Mouse (Mus musculus) T-cell, adult 2 months (primary cell): ENCODE results near the gene Ctps.

Source experiments
- DNase-seq: peaks from one replicate; pipeline ENCODE4 v3.0.0; 2022; ENCODE audit warnings: low spot score

Gene Ctps

DNA sequence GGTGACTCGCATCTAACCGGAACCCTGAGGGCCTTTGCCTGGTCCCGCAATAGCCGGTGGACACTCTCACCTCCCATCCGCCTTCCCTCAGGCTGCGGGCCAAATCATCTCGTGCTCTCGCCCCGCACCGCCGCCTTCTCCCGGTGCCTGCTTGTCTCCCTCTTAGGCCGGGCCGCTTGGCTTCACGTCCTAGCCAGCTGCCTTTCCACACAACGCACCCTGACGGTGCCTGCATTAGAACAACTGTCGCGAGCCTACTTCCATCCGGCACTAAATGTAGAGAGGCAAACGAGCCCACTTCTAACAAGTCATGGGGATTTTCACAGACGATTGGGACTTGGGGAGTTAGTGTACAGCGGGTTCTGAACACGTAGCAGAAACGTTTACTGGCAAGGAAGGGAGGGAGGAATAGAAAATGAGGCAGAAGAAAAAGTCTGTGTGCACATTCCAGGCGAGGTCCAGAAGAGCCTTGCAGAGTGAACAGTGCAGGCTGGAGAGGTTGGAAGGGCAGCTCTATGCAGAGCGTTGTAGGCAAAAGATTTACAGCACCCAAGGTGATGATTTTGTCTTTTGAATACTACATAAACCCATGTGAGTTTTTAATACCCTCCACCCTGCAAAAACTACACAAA lies 478 bp upstream of the Ctps start:
- no peak for DNase-seq

DNA sequence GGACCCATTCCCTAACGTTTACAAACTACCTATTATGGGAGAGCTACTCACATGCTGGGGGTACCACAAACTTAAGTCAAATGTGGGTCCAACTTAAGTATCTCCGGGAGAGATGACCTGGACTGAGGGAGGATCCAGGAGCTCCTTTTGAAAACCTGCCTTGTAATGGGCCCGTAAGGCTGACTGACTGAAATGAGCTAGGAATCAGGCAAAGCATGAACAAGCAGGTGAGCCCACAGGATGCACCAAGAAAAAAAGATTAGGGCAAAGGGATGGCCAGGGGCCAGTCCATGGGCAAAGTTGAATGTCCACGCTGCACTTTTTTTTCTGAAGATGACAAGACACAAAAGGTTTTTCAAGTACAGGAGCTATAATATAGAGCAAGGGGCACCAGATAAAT lies 1.1 kb downstream of the Ctps start:
- DNase-seq, result no peak

DNA sequence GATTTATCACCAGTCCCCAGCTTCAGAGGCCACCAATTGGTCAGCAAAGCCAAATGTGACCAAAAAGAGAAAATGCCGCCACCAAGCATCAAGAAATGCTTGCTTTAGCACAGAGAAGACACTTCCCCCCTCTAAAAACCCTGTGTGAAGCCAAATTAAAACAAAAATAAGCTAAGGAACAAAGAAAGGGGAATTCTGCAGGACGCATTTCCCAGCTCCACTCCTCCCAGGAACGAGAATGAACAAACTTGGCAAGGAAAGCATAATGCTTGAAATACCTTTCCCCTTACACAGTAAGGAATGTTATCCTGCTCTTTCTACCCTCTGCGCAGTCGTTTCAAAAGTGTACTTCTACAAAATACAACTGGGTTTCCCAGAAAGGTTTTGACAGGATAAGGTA lies 2.1 kb downstream of the Ctps start:
- no peak for DNase-seq

DNA sequence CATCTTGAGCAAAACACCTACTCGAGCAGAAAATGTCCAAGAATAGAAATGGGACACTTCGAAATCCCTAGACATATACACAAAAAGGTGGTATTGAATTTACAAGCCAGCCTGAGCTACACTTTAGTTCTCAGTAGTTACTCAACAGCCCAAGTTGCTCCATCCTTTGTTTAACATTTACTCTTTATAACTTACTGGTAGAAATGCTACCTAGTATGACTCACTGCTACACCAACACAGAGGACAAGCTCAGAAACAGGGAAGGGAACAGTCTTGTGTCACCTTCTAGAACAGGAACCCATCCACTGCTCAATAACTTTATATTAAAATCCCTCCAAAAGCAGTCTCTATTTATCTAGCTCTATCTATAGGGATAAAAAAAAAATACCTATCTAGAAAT lies 4.3 kb downstream of the Ctps start:
- no peak for DNase-seq

DNA sequence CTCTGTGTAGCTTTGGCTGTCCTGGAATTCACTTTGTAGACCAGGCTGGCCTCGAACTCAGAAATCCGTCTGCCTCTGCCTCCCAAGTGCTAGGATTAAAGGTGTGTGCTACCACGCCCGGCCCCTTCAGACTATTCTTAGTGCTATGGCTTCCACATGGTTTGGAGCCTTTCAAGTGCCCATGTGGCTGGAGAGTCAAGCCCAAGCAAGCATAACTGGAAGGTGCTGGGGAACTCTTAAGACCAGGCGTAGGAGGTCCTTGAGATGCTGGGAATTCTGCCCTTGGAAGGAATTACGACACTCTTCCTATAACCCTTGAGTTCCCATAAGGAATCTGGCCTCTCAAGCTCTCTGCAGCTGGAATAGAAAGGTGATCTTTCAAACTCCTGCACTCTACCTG lies 13.5 kb downstream of the Ctps start:
- DNase-seq, result no peak

DNA sequence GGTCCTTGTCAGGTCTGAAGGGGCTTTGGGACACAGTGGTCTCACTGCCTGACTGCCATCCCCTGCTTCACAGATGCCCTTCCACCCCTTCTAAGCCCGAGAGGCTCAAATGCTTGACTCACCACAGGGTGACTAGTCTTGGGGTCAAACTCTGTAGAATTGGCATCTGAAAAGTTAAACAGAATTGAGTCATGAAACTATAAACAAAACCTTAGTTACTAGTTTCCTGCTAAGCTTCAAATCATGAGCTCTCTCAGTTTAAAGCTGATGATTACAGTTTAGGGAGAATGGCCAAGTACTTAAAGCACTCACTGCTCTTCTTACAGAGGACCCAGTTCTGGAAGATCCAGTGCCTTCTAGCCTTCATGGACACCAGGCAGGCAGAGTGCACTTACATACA lies 25.2 kb downstream of the Ctps start:
- DNase-seq, result no peak

DNA sequence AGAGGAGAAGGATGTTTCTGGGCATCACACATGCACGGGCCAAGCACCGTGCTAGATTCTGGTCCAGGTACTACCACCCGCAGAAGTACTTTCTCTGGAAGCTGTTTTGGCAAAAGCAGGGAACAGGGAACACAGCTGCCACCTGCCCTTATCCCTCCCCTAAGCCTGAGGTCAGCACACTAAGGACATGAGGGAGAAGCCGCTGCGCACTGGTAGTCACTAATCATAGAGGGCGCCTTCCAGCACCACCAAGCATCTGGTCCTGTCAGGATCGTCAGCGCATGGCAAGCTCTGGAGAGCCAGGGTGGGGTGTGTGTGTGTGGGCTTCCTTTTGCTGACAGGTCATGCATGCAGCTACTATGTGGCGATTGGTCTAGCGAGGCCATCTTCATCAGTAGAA lies 31.4 kb downstream of the Ctps start:
- no peak for DNase-seq

DNA sequence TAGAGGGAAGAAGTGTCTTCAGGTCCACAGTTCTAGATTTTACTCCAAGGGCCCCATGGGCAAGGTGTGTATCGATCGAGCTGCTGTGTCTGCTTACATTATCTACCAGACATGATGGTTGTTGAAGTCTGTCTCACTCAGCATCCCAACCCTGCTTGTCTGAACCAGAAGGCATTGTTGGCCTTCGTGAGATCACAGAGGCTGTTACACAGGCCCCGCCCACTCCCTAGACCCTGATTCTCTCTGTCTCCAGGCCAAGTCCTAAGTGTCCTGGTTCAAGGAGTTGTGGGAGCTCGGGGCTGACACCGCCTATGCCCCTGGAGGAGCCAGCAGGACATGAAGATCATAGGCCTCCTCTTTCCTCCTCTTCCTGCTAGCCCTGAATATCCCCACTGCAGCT lies 38.1 kb downstream of the Ctps start, which contains the start of gene Slfnl1:
TSS of gene Slfnl1 (plus strand) at position 246 of the 400 bp plus-strand sequence.
- no peak for DNase-seq

DNA sequence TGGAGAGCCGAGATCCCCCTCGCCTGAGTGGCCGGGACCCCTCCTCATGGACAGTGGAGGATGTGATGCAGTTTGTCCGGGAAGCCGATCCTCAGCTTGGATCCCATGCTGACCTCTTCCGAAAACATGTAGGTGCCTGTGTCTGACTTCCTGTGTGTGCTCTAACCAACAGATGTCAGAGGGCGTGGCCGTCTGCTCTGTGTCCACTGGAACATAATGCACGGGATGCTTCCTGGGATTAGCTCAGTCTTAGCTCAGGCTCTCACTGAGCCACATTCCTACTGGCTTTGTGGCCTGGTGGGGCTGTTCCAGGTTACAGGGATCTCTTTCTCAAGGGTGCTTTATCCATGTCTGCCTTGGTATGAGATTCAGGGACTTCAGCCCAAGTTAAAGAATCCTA lies 41.9 kb downstream of the Ctps start:
- DNase-seq, result no peak

DNA sequence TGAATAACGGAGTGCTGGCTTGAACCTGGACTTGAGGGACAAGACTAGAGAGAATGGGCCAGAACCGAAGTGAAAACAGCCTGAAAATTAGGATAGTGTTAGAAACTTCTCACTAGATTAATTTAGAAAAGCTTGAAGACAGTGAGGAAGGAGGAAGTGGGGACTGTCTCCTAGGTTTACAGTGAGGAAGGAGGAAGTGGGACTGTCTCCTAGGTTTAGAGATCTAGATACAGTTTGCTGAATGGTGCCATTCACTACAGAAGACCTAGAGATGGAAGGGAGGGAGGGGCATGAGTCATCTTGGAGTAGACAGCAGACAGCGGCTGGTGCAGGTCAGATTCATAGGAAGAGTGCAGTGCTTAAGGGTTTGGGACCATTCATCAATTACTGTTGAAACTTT lies 47.0 kb downstream of the Ctps start:
- DNase-seq, result no peak

DNA sequence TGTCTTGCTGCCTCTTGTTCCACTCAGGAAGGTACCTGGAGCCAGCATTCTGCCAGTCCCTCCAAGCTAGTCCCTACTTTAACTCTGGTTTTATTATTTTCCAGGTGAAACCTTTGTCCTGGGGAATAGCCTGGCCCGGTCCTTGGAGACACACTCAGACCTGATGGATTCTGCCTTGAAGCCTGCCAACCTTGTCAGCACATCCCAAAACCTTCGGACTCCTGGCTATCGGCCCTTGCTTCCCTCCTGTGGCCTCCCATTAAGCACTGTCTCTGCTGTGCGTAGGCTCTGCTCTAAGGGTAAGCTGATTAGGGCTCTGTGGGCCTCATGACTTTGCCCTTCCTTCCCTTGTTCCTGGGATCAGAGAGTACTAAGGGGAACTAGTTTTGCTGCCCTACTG lies 47.7 kb downstream of the Ctps start:
- no peak for DNase-seq

DNA sequence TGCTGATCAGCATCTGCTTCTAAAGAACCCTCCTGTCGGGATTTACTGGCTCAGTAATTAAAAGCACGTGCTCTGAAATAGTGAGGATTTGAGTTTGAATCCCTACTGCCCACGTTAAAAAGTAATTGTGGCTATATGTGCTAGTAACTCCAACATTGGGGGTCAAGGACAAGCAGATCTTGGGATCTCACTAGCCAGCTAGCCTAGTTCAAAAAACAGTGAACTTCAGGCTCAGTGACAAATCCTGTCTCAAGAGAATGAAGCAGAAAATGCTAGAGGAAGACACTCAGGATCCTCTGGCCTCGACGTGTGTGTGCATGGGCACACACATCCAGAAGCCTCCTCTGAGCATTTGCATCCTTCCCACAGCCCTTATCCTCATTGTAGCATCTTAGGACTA lies 48.3 kb downstream of the Ctps start:
- DNase-seq, result no peak

DNA sequence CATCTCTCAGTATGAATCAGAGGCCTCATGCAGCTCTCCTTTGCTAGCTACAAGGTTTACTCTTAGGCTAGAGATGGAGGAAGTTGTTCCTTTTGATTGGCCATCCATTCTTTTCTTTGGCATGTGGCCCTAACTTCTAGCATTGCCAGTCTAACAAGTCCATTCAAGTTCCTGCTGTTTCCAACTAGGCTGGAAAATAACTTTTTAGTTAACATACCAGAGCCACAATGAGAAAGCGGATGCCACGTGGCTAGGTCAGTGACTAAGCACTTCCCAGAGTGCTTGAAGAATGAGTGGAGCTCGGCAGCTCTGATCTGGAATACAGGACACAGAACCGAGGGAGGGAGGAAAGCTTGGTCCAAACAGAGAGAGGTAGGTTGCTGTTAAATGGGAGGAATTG lies 52.7 kb downstream of the Ctps start:
- DNase-seq, result no peak

DNA sequence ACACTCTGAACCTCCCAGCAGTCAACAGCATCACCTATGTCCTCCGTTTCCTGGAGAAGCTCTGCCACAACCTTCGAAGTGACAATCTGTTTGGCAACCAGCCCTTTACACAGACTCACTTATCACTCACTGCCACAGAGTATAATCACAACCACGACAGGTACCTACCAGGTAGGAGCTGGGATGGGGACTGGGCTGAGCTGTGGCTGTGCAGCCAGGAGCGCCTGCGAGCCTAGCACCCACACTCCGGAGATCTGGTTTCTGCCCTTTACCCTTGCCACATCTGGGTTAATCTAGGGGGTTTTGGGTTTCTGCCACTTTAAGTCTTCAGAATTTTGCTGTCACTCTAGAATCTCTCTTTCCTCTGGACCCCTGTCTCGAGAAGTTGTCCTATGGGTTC lies 53.2 kb downstream of the Ctps start:
- DNase-seq, result no peak

DNA sequence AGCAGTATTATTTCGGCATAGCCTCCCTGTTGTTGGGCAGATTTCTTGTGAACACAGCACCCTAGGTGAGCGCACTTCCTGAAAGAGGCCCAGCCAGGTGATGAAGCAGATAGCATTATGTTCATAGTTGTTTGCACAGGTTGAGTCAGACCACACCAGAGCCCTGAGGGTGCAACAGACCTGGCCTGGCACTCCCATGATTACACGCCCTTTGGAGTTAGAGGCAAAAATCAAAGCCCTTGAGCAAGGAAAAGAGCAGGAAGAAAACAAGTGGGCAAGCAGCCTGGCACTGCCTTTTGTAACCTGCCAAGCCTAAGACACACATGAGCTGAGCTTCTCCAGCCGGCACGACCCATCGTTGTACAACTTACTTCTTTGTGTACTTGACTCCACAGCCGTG lies 53.6 kb downstream of the Ctps start:
- no peak for DNase-seq

DNA sequence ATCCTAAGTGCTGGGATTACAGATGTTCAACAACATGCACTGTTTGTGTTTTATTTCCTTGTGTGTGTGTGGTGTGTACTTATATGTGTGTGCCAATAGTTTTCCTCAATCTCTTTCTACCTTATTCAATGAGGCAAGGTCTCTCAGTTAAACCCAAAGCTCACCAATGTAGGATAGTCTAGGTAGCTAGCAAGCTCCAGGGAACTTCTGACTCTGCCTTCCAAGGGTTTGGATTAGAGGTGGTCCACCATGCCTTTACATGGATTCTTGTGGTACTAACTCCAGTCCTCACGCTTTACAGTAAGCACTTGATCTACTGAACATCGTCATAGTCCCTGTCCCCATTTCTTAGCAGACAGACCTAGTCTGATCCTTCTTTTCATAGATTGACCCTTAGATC lies 55.7 kb downstream of the Ctps start:
- no peak for DNase-seq

DNA sequence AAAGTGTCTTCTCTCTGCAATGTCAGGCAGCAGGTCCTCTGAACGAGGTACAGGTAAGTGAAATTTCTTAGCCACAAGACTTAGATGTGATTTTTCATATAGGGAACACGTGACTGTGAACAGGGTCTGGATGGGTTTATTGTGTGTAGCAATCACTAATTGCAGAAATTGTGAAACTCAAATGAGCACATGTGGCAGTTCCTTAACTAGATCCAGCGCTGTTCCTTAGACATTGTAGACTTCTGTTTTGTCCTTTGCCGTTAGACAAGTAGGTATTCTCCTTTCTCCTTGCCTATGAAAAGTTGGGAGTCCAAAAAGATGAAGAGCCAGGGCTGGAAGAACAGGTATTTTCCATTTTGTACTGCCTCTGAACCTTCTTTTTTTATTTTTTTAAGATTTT lies 58.9 kb downstream of the Ctps start:
- DNase-seq, result no peak

DNA sequence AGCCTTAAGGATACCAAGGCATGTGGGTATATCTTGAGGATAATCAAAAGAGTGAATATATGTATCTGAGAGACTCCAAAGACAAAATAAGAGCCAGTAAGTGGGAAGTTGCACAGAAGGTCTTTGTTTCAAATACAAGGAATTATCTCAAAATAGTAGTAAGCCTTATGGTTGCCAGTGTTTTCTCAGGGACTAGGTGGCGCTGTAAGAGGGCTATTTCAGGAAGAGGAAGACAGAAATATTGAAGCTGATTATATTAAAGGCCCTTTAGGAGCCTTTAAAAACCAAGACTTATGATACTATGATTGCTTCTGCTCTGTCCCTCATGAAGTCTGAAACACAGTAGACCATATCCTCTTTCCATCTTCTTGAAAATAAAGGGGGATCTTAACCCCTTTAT lies 63.1 kb downstream of the Ctps start:
- no peak for DNase-seq
